Mouse (Mus musculus) kidney, adult 2 months (tissue): Measurements from ENCODE around the gene Slc38a7. TPM values are rescaled to one million over a fixed set of nuclear protein-coding genes. Genes with fewer than 3 reads are reported as not detected.
"Not testable (repeated sequence)": the region's sequence is repeated elsewhere in the genome, so short reads cannot be mapped to it uniquely, and the experiment has no call there.

Experiments
- DNase-seq: peaks from one replicate; pipeline ENCODE4 v3.0.0; 2021
- H3K27ac ChIP-seq: fragments of 200-500 bp; 2 replicates; pipeline ENCODE4 v1.5.1; 2012; ENCODE audit warnings: low read depth, low read length, control low read depth, inconsistent platforms; ENCODE audit not compliant: insufficient read depth
- H3K27me3 ChIP-seq: fragments of 200-500 bp; replicated peaks from 2 replicates; pipeline ENCODE4 v1.6.1; 2012; ENCODE audit warnings: mild to moderate bottlenecking, moderate library complexity, low read length, inconsistent platforms; ENCODE audit not compliant: control insufficient read depth, insufficient read depth
- H3K36me3 ChIP-seq: fragments of 200-500 bp; 2 replicates; pipeline ENCODE4 v1.6.1; 2012; ENCODE audit warnings: mild to moderate bottlenecking, moderate library complexity, low read length, inconsistent platforms; ENCODE audit not compliant: control insufficient read depth, insufficient read depth
- H3K4me1 ChIP-seq: fragments of 200-500 bp; 2 replicates; pipeline ENCODE4 v1.6.1; 2011; ENCODE audit warnings: low read length; ENCODE audit not compliant: control insufficient read depth, insufficient read depth
- H3K4me3 ChIP-seq: fragments of 200-500 bp; 2 replicates; pipeline ENCODE4 v1.5.1; 2011; ENCODE audit warnings: mild to moderate bottlenecking, low read depth, low read length, control low read depth; ENCODE audit not compliant: insufficient read depth
- CTCF ChIP-seq: fragments of 200-500 bp; conservative IDR thresholded peaks from 2 replicates; pipeline ENCODE4 v1.5.1; 2011; ENCODE audit warnings: low read depth, mild to moderate bottlenecking, control low read depth, low read length, moderate library complexity, mixed read lengths; ENCODE audit not compliant: insufficient read depth, insufficient read length
- POLR2A ChIP-seq: fragments of 200-500 bp; IDR thresholded peaks from one replicate; pipeline ENCODE4 v1.6.1; 2011; ENCODE audit warnings: low read depth, low read length, control low read depth
- WGBS: fragments of 180-500 bp; shearing (Covaris S2); methylation state at CpG from one replicate; pipeline ENCODE4 v1.1.7; 2018; 5-methylcytosine and 5-hydroxymethylcytosine counted together
- polyA plus RNA-seq: library from polyadenylated mRNA; depleted of rRNA; stranded (reverse); fragments of >200 nt; gene quantifications from 2 replicates; pipeline ENCODE4 v1.2.3, GENCODE M21; 2012; rRNA removed

Gene Slc38a7
- polyA plus RNA-seq, 1 experiment, result 22.3 TPM

GRCm38 (mm10) chr8:95799117-95799516, 54.2 kb downstream of the Slc38a7 start:
- no peaks in the 10 kb centered on the region for H3K36me3 ChIP-seq
- no peak for TF ChIP-seq POLR2A
- TF ChIP-seq CTCF, result no peak
- WGBS, result 82% methylated on average over 6 of the region's 6 CpGs

GRCm38 (mm10) chr8:95795333-95796061, 57.8 kb downstream of the Slc38a7 start:
- not testable (repeated sequence) for H3K4me1 ChIP-seq, DNase-seq, H3K27ac ChIP-seq, H3K4me3 ChIP-seq, H3K27me3 ChIP-seq, H3K36me3 ChIP-seq
- 97% methylated on average over 5 of the region's 5 CpGs for WGBS

More at GRCm38 (mm10) chr8:95799117-95799516, 54.2 kb downstream of the Slc38a7 start:
- Histone ChIP-seq H3K4me3 (no peak overlapping the region), H3K4me1 (peaks cover 3% of the 10 kb centered on the region; the same call in 1 of the 2 replicates), H3K27ac (no peak overlapping the region), H3K27me3 (no peaks in the 10 kb centered on the region)
- no peak for DNase-seq

Other genes with a start within 250 kb of the Slc38a7 start
- gene Gins3, start 220.1 kb downstream of the Slc38a7 start, polyA plus RNA-seq, result 0.81 and 1.1 TPM in 2 replicates
- gene Ndrg4, start 176.6 kb downstream of the Slc38a7 start, polyA plus RNA-seq, result 20.7 and 21.7 TPM in 2 replicates
- gene Setd6, start 137.7 kb downstream of the Slc38a7 start, polyA plus RNA-seq, result 11.4 and 11.5 TPM in 2 replicates
- gene Cnot1, start 46.1 kb downstream of the Slc38a7 start, polyA plus RNA-seq, result 57.4 and 71.4 TPM in 2 replicates
- 43.8 and 76.7 TPM in 2 replicates for gene Sap18b, start 28.2 kb downstream of the Slc38a7 start, polyA plus RNA-seq
- 269 and 296 TPM in 2 replicates for gene Got2, start 35.0 kb upstream of the Slc38a7 start, polyA plus RNA-seq